Mouse (Mus musculus): ENCODE results near the gene Pifo.

The Pifo gene

GRCm38 (mm10) chr3:105958204-105958603, 56.2 kb downstream of the Pifo start:
- in situ Hi-C loops (cut with MboI, MseI), result loop anchor here in 1 of 2 experiments (5.0 to 25.0 kb wide), 4 partner anchors 61 to 1837 kb away; partner anchors contain the start of genes Ddx20 and Rbm15

DNA sequence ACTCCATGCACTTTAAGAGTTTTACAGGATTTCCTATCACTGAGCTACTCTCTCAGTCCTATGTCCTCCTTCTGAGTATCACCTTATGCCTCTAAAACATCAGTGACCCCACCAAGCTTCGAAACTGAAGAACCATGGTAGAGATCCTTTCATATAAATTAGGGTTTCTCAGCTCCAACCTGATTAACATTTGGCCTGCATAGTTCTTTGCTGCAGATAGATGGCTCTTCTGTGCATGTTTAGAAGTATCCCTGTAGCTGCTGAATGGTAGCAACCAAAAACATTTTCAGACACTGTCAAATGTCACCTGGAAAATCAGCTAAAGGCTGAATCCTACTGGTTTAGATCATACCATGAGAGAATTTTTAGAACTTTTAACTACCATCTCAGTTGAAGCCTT, 57.2 kb downstream of the Pifo start:
- in situ Hi-C loops (cut with MboI, MseI), result loop anchor here in 1 of 2 experiments (5.0 to 25.0 kb wide), 4 partner anchors 60 to 1838 kb away; partner anchors contain the start of genes Ddx20 and Rbm15

GRCm38 (mm10) chr3:105951348-105951747, 63.1 kb downstream of the Pifo start:
- in situ Hi-C loops (cut with MboI, MseI), result loop anchor here in 1 of 2 experiments (10.0 to 25.0 kb wide), 2 partner anchors 1386 to 1843 kb away; partner anchors contain the start of gene Rbm15

Measured in T-helper 17 cell (primary cell).